Comparison of ENCODE assay signal across 8 mouse cellular contexts in the genomic region with DNA sequence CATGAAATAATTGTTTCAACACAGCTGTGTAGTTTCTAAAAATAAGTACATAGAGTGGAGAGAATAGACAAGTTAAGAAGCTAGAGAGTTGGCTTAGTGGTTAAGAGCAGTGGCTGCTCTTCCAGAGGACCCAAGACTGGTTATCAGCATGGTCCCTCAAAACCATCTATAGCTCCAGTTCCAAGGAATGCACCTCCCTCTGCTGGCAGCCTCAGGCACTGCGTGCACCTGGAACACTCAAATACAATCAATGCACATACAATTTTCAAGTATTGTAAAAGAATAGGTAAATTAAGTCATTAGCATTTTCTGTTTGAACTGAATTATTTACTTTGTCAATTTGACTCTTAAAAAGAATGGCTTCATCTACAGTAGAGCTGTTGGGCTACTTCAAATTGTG.
DNase-seq lines count a peak whose midpoint lies in the region; ATAC-seq lines count a peak whose summit lies in the region.

No protein-coding gene starts in this region.

- peak; percentile 33 for DNase-seq in hindbrain, embryonic 10.5 days (ENCODE audit: low spot score)
- peak; percentile 67 for DNase-seq in CD4-positive, CD25-positive, alpha-beta regulatory T cell, adult 2 months (ENCODE audit: low read depth, low spot score)
- DNase-seq in adrenal gland, postnatal 10 days: peak; percentile 60
- peak; percentile 43 to 67 for DNase-seq in kidney, postnatal 25 days
- DNase-seq in spleen, postnatal 4 days (ENCODE audit: low spot score in 2 of 2): peak; percentile 21 to 71
- no peak for DNase-seq in heart, embryonic 10.5 days (ENCODE audit: low spot score)

- H3K36me3 ChIP-seq in hindbrain, embryonic 10.5 days: no peaks in the 10 kb centered on the region
- H3K36me3 ChIP-seq in hindbrain, embryonic 13.5 days: no peaks in the 10 kb centered on the region
- no peaks in the 10 kb centered on the region for H3K36me3 ChIP-seq in heart, embryonic 10.5 days

- H3K27ac ChIP-seq in hindbrain, embryonic 10.5 days: no peak overlapping the region
- H3K27ac ChIP-seq in hindbrain, embryonic 13.5 days: no peak overlapping the region
- no peak overlapping the region for H3K27ac ChIP-seq in heart, embryonic 10.5 days

- no peak for ATAC-seq in hindbrain, embryonic 13.5 days (ENCODE audit: low FRiP score)
- no peak for ATAC-seq in inflammation-experienced regulatory T-cells, adult 6 months

- WGBS in hindbrain, embryonic 10.5 days: 60% methylated on average over 1 of the region's 1 CpGs
- 67% methylated on average over 1 of the region's 1 CpGs for WGBS in hindbrain, embryonic 13.5 days
- 60% methylated on average over 1 of the region's 1 CpGs for WGBS in heart, embryonic 10.5 days

- no peak overlapping the region for H3K4me3 ChIP-seq in hindbrain, embryonic 10.5 days
- H3K4me3 ChIP-seq in hindbrain, embryonic 13.5 days: no peak overlapping the region
- no peak overlapping the region for H3K4me3 ChIP-seq in heart, embryonic 10.5 days

- no peaks in the 10 kb centered on the region for H3K27me3 ChIP-seq in hindbrain, embryonic 10.5 days (ENCODE audit: insufficient read depth, poor library complexity, severe bottlenecking)
- no peaks in the 10 kb centered on the region for H3K27me3 ChIP-seq in hindbrain, embryonic 13.5 days
- H3K27me3 ChIP-seq in heart, embryonic 10.5 days (ENCODE audit: insufficient read depth, poor library complexity, severe bottlenecking): no peaks in the 10 kb centered on the region

- H3K4me2 ChIP-seq in hindbrain, embryonic 13.5 days: no peak overlapping the region

- H3K9ac ChIP-seq in hindbrain, embryonic 13.5 days: no peak overlapping the region

- H3K4me1 ChIP-seq in hindbrain, embryonic 10.5 days (replicated peaks): peaks cover 64% of the 10 kb centered on the region
- peaks cover 47% of the 10 kb centered on the region for H3K4me1 ChIP-seq in hindbrain, embryonic 13.5 days (replicated peaks)
- peaks cover 38% of the 10 kb centered on the region for H3K4me1 ChIP-seq in heart, embryonic 10.5 days

- no peaks in the 10 kb centered on the region for H3K9me3 ChIP-seq in hindbrain, embryonic 10.5 days
- H3K9me3 ChIP-seq in hindbrain, embryonic 13.5 days: no peaks in the 10 kb centered on the region
- H3K9me3 ChIP-seq in heart, embryonic 10.5 days: no peaks in the 10 kb centered on the region
